Mouse (Mus musculus) small intestine, adult 2 months (tissue): Measurements from ENCODE around the gene Nkap.

Experiments used
- CTCF ChIP-seq: fragments of 200-500 bp; IDR thresholded peaks from 2 replicates; pipeline ENCODE4 v1.5.1; 2012; ENCODE audit warnings: low read depth, mild to moderate bottlenecking, control low read depth, inconsistent platforms, low read length, moderate library complexity, mixed read lengths; ENCODE audit not compliant: insufficient replicate concordance, insufficient read length; ENCODE audit errors: extremely low read depth
- POLR2A ChIP-seq: fragments of 200-500 bp; IDR thresholded peaks from 2 replicates; pipeline ENCODE4 v1.6.1; 2012; ENCODE audit warnings: low read depth, mild to moderate bottlenecking, control low read depth, inconsistent platforms, low read length, moderate library complexity

DNA sequence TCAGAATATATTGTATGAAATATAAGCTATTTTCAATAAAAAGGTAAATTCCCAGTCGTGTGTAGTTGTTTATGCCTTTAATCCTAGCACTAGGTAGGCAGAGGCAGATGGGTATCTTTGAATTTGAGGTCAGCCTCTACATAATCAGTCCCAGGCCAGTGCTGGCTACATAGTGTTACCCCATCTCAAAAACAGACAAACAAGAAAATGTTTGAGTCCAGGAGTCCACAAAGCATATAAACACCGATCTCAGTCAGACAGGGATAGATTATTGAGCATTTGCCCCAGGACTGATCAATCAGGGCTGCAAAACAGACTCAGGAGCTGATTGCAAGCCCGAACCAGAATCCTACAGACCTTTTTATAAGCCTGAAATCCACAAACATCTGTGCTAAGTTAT is 7.0 kb upstream of the Nkap start:
- no peak for TF ChIP-seq CTCF
- no peak for TF ChIP-seq POLR2A
